Mouse (Mus musculus): ENCODE measurements at regions not wholly inside any gene's neighbourhood (a gene's known extent, or its start where the extent isn't known, plus 50 kb on each side); places are given as distances from the start of the nearest gene placed in this dataset.
A peak's percentile ranks its signal among the peaks of the same experiment; 100 is the strongest.

GRCm38 (mm10) chr7:36420741-36421140 lies 277.2 kb upstream of the Tshz3 start:
- no peak for DNase-seq (ENCODE audit: low spot score in 2 of 2)

- peak; percentile 41 to 63 for DNase-seq (ENCODE audit: low spot score in 2 of 2)
Observed at GRCm38 (mm10) chr7:36449181-36449915, 248.6 kb upstream of the Tshz3 start.

- DNase-seq (ENCODE audit: low spot score in 2 of 2) = no peak
Observed at GRCm38 (mm10) chr7:36453816-36454215, 244.1 kb upstream of the Tshz3 start.

- DNase-seq (ENCODE audit: low spot score in 2 of 2) = peak in 1 of 2 experiments; percentile 39
Observed at GRCm38 (mm10) chr7:36456080-36456479, 241.8 kb upstream of the Tshz3 start.

GRCm38 (mm10) chr7:36462422-36462833 lies 235.5 kb upstream of the Tshz3 start:
- DNase-seq (ENCODE audit: low spot score in 2 of 2) = no peak

- no peak for DNase-seq (ENCODE audit: low spot score in 2 of 2)
Observed at GRCm38 (mm10) chr7:36469386-36469785, 228.5 kb upstream of the Tshz3 start.

- DNase-seq (ENCODE audit: low spot score in 2 of 2) = no peak
Observed at GRCm38 (mm10) chr7:36473532-36473931, 224.4 kb upstream of the Tshz3 start.

- no peak for DNase-seq (ENCODE audit: low spot score in 2 of 2)
Observed at GRCm38 (mm10) chr7:36476434-36476833, 221.5 kb upstream of the Tshz3 start.

- DNase-seq (ENCODE audit: low spot score in 2 of 2) = no peak
Observed at GRCm38 (mm10) chr7:36476851-36477644, 220.9 kb upstream of the Tshz3 start.

GRCm38 (mm10) chr7:36488155-36488554 lies 209.8 kb upstream of the Tshz3 start:
- no peak for DNase-seq (ENCODE audit: low spot score in 2 of 2)

GRCm38 (mm10) chr7:36491173-36491581 lies 206.7 kb upstream of the Tshz3 start:
- no peak for DNase-seq (ENCODE audit: low spot score in 2 of 2)

- no peak for DNase-seq (ENCODE audit: low spot score in 2 of 2)
Observed at GRCm38 (mm10) chr7:36504010-36504875, 193.7 kb upstream of the Tshz3 start.

- no peak for DNase-seq (ENCODE audit: low spot score in 2 of 2)
Observed at GRCm38 (mm10) chr7:36507895-36508431, 190.0 kb upstream of the Tshz3 start.

GRCm38 (mm10) chr7:36513680-36514079 lies 184.2 kb upstream of the Tshz3 start:
- DNase-seq (ENCODE audit: low spot score in 2 of 2) = no peak

- no peak for DNase-seq (ENCODE audit: low spot score in 2 of 2)
Observed at GRCm38 (mm10) chr7:36516094-36516663, 181.7 kb upstream of the Tshz3 start.

- DNase-seq (ENCODE audit: low spot score in 2 of 2) = no peak
Observed at GRCm38 (mm10) chr7:36519027-36519426, 178.9 kb upstream of the Tshz3 start.

GRCm38 (mm10) chr7:36522960-36523359 lies 175.0 kb upstream of the Tshz3 start:
- no peak for DNase-seq (ENCODE audit: low spot score in 2 of 2)

- no peak for DNase-seq (ENCODE audit: low spot score in 2 of 2)
Observed at GRCm38 (mm10) chr7:36526148-36526547, 171.8 kb upstream of the Tshz3 start.

GRCm38 (mm10) chr7:36526692-36527091 lies 171.2 kb upstream of the Tshz3 start:
- DNase-seq (ENCODE audit: low spot score in 2 of 2) = no peak

GRCm38 (mm10) chr7:36529504-36530065 lies 168.3 kb upstream of the Tshz3 start:
- DNase-seq (ENCODE audit: low spot score in 2 of 2) = no peak

- DNase-seq (ENCODE audit: low spot score in 2 of 2) = no peak
Observed at GRCm38 (mm10) chr7:36531559-36531958, 166.4 kb upstream of the Tshz3 start.
